Mouse (Mus musculus): ENCODE data around the gene Elovl6.

The Elovl6 gene

DNA sequence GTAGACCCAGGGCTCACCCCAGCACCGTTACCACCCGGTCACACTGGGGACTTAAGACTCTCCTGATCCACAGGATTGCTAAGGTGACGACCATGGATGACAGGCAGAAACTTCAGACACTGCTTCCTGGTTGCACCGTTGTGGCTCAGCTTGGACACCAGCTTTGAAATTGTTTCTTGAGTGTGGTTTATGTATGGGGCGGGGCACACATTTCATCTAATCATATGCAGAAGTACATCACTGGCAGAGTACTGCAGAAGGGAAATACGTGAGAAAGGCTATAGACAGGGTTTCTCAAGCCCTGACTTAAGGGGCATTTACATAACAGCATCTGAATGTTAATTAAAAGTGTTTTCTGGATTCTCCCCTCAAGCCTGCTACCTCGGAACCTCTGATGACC is 81.6 kb downstream of the Elovl6 start:
- no peak for DNase-seq

DNA sequence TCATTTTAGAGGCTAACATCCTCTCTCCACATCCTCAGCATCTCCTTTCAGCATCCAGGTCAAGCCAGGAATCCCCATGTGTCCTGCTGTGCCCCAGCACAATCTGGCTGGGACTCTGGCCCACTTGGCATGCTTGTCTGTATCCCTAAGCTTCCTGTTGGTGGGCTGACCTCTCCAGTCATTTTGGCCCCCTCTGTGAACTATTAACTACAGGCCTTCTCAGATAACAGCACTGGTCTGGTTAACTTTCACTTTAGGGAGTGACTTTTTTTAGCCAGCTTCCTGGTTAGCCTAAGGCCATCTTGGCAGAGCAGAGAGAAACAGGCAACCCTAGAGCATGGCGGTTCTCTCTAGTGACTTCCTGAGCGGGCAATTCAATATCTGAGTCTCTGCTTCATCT is 82.1 kb downstream of the Elovl6 start:
- no peak for DNase-seq

- no peak for DNase-seq
Measured at GRCm38 (mm10) chr3:129617450-129617849, 85.3 kb downstream of the Elovl6 start.

- DNase-seq: no peak
Measured at GRCm38 (mm10) chr3:129619194-129619775, 87.1 kb downstream of the Elovl6 start.

DNA sequence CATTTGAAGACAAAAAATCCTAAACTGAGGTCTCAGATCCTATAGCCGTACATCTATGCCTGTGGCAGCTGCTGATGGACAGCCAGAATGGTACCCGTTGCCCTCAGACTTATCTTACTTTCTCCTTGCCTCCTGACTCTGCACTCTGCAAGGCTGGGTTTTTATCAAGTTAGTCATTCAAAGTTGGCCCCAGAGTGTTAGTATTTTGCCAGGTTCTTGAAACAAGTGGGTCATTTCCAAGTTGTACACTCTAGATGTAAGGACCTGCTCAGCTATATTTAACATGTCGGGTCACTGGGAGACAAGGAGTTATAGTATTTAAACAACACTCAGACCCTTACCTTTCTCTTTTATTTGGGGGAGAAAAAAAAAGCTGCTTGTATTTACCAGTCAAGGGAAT is 88.6 kb downstream of the Elovl6 start:
- DNase-seq: no peak

- DNase-seq: no peak
Measured at GRCm38 (mm10) chr3:129621255-129621654, 89.1 kb downstream of the Elovl6 start.

- peak; percentile 4 to 21 for DNase-seq
Measured at GRCm38 (mm10) chr3:129622120-129622519, 90.0 kb downstream of the Elovl6 start.

DNA sequence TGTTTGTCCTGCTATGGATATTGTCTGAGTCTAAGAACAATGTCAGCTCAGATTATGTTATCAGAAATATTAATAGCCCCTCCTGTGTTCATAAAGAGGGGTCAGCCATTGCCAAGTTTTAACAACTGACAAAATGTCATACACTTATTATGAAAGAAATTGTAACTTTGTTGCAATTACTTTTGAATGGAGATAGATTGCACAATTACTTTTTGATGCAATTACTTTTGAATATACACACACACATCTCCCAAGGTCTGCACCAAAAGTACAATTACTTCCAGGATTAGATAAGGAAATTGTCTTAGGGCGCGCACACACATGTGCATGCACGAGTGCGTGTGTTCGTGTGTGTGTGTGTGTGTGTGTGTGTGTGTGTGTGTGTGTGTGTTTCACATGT is 90.5 kb downstream of the Elovl6 start:
- DNase-seq: no peak

GRCm38 (mm10) chr3:129624193-129624805 is 92.1 kb downstream of the Elovl6 start:
- no peak for DNase-seq

DNA sequence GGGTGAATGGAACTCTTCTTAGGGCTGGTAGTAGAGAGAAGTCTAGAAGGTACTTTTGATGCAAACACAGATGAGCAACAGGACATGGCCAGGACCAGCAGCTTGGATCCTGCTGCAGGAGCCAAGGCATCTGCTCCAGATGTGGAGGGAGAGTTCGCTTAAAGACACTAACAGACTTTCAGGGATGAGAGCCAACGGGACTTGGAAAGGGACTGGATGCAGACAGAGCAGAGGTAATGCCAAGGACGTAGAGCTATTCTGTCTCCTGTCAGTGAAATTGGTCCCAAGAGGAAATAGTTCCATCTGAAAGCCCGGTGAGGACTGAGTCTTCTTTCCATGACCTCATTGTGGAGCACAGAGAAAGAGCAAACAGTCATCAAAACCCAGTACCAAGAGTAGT is 95.1 kb downstream of the Elovl6 start:
- DNase-seq: no peak

- no peak for DNase-seq
Measured at GRCm38 (mm10) chr3:129631018-129631417, 98.9 kb downstream of the Elovl6 start.

DNA sequence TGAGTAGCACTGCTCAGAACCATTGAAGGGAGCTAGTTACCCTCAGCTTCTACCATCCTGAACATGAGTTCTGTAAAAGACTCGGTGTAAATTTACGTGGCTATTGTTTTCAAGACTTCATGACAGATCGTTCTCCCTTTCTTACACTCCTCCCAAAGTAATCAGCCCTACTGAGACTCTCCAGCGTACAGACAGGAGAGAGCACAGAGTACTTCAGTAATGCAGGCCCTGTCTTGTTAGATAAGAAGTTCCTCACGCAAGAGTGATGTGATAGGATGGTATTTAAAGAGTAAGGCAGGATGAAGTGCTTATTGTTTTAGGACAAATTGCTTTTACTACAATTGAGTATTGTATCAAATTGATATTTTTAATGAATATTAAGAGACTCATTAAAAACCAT is 99.7 kb downstream of the Elovl6 start:
- no peak for DNase-seq

DNA sequence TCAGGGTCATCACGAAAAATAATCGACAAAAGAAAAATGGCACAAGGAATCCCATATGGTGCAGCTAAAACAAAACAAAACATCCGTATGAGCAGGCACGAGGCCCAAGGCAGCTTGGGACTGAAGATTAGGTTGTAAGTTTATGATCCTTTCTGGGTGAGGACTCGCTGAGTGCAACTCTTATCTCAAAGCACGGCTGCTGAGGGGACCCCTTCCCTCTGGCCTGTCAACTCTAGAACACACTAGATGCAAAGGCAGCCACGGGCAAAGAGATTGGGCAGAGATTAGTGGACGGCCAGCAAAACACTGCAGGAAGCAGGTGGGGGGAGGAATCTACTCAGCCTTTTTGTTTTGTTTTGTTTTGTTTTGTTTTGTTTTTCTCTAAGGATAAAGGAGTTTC is 101.4 kb downstream of the Elovl6 start:
- no peak for DNase-seq

- DNase-seq: no peak
Measured at GRCm38 (mm10) chr3:129634260-129634901, 102.2 kb downstream of the Elovl6 start.

DNA sequence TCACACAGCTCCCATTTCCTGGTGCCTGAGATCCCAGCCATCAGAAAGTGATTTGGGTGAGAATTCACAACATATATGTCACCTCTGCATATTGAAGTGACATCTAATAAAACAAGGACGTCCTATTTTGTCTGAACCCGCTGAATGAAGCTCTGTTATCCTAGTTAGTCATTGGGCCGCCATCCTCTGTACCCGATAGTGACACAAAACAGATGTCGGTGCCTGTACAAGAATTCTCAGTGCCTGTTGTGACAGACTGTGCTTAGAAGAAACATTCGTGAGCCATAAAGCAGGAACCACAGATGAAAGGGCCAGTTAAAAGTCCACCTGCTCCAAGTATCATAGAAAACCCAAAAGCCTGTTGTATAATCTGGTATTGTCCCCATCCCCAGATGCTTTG is 105.3 kb downstream of the Elovl6 start:
- DNase-seq: no peak

- DNase-seq: no peak
Measured at GRCm38 (mm10) chr3:129639701-129640100, 107.5 kb downstream of the Elovl6 start.

GRCm38 (mm10) chr3:129640211-129641000 is 108.3 kb downstream of the Elovl6 start:
- no peak for DNase-seq

DNA sequence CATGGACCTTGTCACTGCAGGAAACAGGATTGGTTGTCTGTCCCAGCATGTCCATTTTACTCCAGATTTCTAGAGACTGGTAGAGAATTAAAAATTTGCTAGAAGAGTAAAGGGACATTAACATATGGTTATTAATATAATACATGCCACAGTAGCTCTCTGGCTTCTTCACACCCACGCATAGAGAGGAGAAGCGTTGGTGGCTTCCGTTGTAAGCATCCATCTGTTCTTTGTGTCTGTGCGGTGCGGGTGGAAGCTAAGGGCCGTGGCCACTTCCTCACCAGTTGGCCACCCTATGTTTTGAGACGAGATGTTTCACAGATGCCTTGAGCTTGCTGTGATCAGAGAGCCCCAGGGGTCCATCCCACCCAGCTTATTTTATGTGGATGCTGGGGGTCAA is 109.5 kb downstream of the Elovl6 start:
- DNase-seq: no peak

GRCm38 (mm10) chr3:129645409-129645808 is 113.3 kb downstream of the Elovl6 start:
- no peak for DNase-seq

DNA sequence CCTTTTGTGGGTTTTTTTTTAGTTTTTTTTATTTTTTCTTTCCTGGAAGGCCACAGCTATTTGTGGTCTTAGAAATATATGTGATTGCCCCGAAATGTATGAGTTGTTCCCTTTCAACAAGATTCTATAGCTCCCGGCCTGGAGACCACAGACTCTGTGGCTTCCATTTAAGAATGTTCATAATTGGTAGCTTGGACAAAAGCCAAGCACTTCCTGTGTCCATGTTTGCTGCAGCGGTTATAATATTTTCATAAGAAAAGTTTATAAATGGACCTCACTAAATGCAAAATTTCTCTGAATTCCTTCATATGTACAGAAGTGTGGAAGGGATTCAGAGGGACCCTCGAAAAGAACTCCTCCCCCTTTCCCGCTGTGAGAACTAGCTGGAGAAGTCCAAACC is 114.6 kb downstream of the Elovl6 start:
- DNase-seq: no peak

- DNase-seq: no peak
Measured at GRCm38 (mm10) chr3:129647312-129647711, 115.2 kb downstream of the Elovl6 start.

DNA sequence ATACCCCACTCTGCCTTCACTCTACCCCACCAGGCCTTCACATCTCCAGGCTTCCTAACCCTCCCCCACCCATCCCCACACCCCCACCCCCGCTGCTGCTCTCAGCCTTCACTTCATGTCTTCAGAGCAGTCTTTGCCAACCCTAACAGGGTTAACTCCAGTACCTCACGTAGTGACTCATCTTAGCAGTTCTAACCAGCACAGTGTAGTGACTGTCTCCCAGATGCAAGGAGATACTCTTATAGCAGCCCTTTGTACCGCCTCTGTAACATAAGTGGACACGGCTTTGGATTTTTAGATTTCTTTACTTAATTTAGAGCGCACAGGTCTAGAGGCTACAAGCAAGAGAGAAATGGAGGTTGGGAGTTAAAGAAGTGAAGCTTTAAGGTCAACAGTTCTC is 116.4 kb downstream of the Elovl6 start:
- DNase-seq: no peak

DNA sequence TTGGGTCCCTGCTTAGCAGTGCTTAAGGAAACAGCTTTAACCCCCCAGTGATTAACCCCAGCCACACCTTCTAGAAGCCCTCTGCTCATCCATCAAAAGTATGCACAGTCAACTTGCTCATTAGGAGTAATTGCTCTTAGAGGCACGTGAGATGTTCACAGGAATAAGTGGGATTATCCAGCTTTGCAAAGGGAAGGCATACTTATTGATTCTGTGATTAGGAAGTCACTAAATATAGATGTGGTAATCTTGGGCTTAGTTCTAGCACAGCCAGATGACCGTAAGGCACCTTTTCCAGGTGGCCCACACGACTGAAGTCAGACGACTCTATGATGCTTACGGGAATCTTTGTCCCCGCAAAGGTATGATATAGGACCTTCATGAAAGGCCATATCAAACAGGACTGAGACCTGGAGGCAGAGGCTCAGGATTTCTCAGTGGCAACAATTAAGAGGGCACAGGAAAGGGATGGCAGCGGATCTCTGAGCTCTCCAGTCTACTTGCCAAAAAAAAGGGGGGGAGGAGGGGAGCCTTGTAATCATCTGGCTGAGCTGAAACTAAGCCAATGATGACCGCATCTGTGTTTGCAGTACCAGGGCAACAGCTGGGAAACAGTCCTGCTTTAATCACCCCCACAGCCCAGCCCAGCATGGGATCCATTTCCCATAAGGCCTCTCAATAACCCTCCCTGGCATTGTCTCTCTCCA is 117.6 kb downstream of the Elovl6 start:
- DNase-seq: no peak
